Mouse (Mus musculus): ENCODE results near the gene Mast4. TPM values are rescaled to one million over a fixed set of nuclear protein-coding genes. Genes with fewer than 3 reads are reported as not detected.

The Mast4 gene
- total and polyA plus RNA-seq, 3 experiments = 0.99 to 7.4 (median 6.1) TPM

- no peaks in the 10 kb centered on the region for H3K36me3 ChIP-seq (replicated peaks in 1 of 2; ENCODE audit: control insufficient read depth in 1 of 2, insufficient read depth in 1 of 2, low read length in 1 of 2)
- TF ChIP-seq HCFC1 (IDR thresholded peaks at IDR 0.05; ENCODE audit: low read depth, low read length) = no peak
- TF ChIP-seq GABPA (IDR thresholded peaks at IDR 0.05; ENCODE audit: insufficient replicate concordance, low read depth, low read length) = no peak
- TF ChIP-seq NELFE (IDR thresholded peaks at IDR 0.05; ENCODE audit: low read depth, low read length) = no peak
- TF ChIP-seq ZNF384 (IDR thresholded peaks at IDR 0.05; ENCODE audit: low read depth, low read length) = no peak
- TF ChIP-seq SMC3 (IDR thresholded peaks at IDR 0.05; ENCODE audit: low read depth, low read length) = no peak
- no peak for TF ChIP-seq E2F4 (IDR thresholded peaks at IDR 0.05; ENCODE audit: insufficient replicate concordance, low read depth, low read length)
- TF ChIP-seq EP300 (IDR thresholded peaks at IDR 0.05; ENCODE audit: low read length) = no peak
- no peak for TF ChIP-seq MYC (IDR thresholded peaks at IDR 0.05; ENCODE audit: low read depth, low read length)
- no peak for TF ChIP-seq CHD1 (IDR thresholded peaks at IDR 0.05; ENCODE audit: low read depth, low read length)
- no peak for TF ChIP-seq UBTF (IDR thresholded peaks at IDR 0.05; ENCODE audit: low read depth, low read length)
- TF ChIP-seq BHLHE40 (IDR thresholded peaks at IDR 0.05; ENCODE audit: low read depth, low read length) = no peak
- no peak overlapping the region for H3K27ac ChIP-seq (ENCODE audit: insufficient read depth, low read depth)
- in situ Hi-C loops (cut with MboI; ENCODE audit: low pct_ligation_motif_present, low pct_unique_long_range_greater_than_20kb, low sequenced_read_pairs) = no loop called here
- H3K27me3 ChIP-seq (replicated peaks) = no peaks in the 10 kb centered on the region
- H3K4me2 ChIP-seq (ENCODE audit: insufficient read depth, low read depth, poor library complexity, severe bottlenecking) = no peak overlapping the region
- no peaks in the 10 kb centered on the region for H3K79me2 ChIP-seq (replicated peaks; ENCODE audit: control insufficient read depth, extremely low read depth, insufficient read depth, poor library complexity, severe bottlenecking)
- no peak overlapping the region for H3K4me3 ChIP-seq (replicated peaks in 1 of 3; ENCODE audit: low read depth in 2 of 3, low read length in 2 of 3, poor library complexity in 1 of 3)
- no peaks in the 10 kb centered on the region for H3K9me3 ChIP-seq (replicated peaks; ENCODE audit: low read length)
- H3K9ac ChIP-seq (ENCODE audit: insufficient read depth, low read depth) = no peak overlapping the region
- H3K4me1 ChIP-seq (ENCODE audit: control insufficient read depth in 1 of 2, insufficient read depth in 2 of 2) = no peaks in the 10 kb centered on the region
- DNase-seq (ENCODE audit: extremely low read depth) = no peak
- dilution Hi-C loops (cut with MboI; ENCODE audit: extremely low pct_ligation_motif_present, extremely low pct_unique_long_range_greater_than_20kb, low sequenced_read_pairs) = no loop called here
These were observed 205.0 kb downstream of the Mast4 start for GRCm38 (mm10) chr13:103129130-103129797.

- H3K4me3 ChIP-seq (replicated peaks in 1 of 3; ENCODE audit: low read depth in 2 of 3, low read length in 2 of 3, poor library complexity in 1 of 3) = no peak overlapping the region
- no peak overlapping the region for H3K4me2 ChIP-seq (ENCODE audit: insufficient read depth, low read depth, poor library complexity, severe bottlenecking)
- no peak overlapping the region for H3K9ac ChIP-seq (ENCODE audit: insufficient read depth, low read depth)
- no peaks in the 10 kb centered on the region for H3K27me3 ChIP-seq (replicated peaks)
- no peaks in the 10 kb centered on the region for H3K9me3 ChIP-seq (replicated peaks; ENCODE audit: low read length)
- no peaks in the 10 kb centered on the region for H3K4me1 ChIP-seq (ENCODE audit: control insufficient read depth in 1 of 2, insufficient read depth in 2 of 2)
- DNase-seq (ENCODE audit: extremely low read depth) = no peak
- no peak for TF ChIP-seq PAX5 (IDR thresholded peaks at IDR 0.05; ENCODE audit: low read length)
- 0 out of 4 replicates have a peak, but pooled peaks of 1 of the 2 experiments have one; percentile 4 for TF ChIP-seq CTCF (conservative IDR thresholded peaks at IDR 0.05 in 1 of 2, IDR thresholded peaks at IDR 0.05 in 1 of 2; ENCODE audit: low read depth in 2 of 2, low read length in 2 of 2)
- TF ChIP-seq TCF12 (IDR thresholded peaks at IDR 0.05; ENCODE audit: low read depth, low read length) = no peak
- TF ChIP-seq ZMIZ1 (IDR thresholded peaks at IDR 0.05; ENCODE audit: low read depth, low read length) = no peak
- TF ChIP-seq MAZ (IDR thresholded peaks at IDR 0.05; ENCODE audit: low read depth, low read length) = no peak
- no peak for TF ChIP-seq IRF4 (IDR thresholded peaks at IDR 0.05; ENCODE audit: low read depth, low read length)
- H3K27ac ChIP-seq (ENCODE audit: insufficient read depth, low read depth) = no peak overlapping the region
- dilution Hi-C loops (cut with MboI; ENCODE audit: extremely low pct_ligation_motif_present, extremely low pct_unique_long_range_greater_than_20kb, low sequenced_read_pairs) = no loop called here
- H3K79me2 ChIP-seq (replicated peaks; ENCODE audit: control insufficient read depth, extremely low read depth, insufficient read depth, poor library complexity, severe bottlenecking) = no peaks in the 10 kb centered on the region
- in situ Hi-C loops (cut with MboI; ENCODE audit: low pct_ligation_motif_present, low pct_unique_long_range_greater_than_20kb, low sequenced_read_pairs) = no loop called here
- no peaks in the 10 kb centered on the region for H3K36me3 ChIP-seq (replicated peaks in 1 of 2; ENCODE audit: control insufficient read depth in 1 of 2, insufficient read depth in 1 of 2, low read length in 1 of 2)
These were observed 205.6 kb downstream of the Mast4 start for GRCm38 (mm10) chr13:103128729-103129128.

Measured in CH12.LX (cell line).